Mouse (Mus musculus): Measurements from ENCODE around the gene Gm20696. TPM values are rescaled to one million over a fixed set of nuclear protein-coding genes. Genes with fewer than 3 reads are reported as not detected.

Gm20696 gene
- total RNA-seq, 2 experiments from 2014 or later, result 1.2 to 1.3 TPM

DNA sequence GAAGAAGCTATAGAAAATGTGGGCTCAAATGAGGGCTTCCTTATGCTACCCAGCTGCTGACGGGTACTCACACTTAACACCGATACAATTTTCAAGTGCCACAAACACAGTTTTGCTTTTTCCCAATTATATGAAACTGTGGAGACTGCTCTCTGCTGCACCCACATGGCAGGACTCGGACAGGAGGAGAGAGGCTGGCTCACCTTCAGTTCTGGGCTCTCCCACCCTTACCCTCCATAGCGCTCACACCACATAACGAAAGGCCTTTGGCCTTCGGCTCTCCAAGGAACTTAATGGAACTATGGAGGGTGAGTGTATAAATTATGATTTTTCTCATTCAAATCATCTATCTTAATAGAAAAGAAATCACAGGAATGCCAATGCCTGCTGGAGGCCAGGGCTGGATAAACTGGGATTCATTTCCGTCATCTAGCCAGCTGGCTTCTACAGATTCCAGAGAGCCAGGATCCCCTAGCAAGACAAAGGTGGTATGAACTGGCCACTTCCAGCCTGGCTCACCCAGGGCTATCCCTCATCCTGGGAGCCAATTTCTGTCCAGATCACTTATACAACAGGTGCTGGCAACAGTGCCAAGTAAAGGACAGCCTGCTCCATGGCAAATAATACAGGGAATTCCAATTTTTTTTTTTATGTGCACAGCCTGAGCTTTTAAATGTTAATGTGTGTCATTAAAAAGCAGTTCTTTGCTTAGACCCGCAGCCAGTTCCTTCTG is 36.7 kb downstream of the Gm20696 start:
- Histone ChIP-seq H3K4me3 (no peak overlapping the region), H3K27ac (no peak overlapping the region)
- DNase-seq, result no peak
- peak; percentile 13; the same call in 1 of the 2 replicates for TF ChIP-seq CTCF (IDR thresholded peaks at IDR 0.05)
- intact Hi-C loops (cut with DNase I), result no loop called here

DNA sequence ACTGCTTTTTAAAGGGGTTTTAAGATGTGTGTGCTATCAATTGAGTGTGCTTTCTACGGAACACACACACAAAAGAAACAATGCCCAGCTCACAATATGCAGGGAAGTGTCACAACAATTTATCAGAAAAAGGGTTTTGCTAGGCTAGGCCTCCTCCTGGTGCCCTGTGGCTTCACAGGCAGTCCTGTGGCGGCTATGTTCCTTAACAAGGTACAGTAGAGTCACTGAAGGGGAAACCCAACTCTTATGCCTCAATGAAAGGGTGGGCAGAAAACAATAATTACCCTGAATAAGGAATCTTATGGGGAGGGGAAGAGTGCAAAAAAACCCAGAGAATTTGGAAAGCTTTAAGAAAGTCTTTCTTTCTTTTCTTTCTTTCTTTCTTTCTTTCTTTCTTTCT is 40.2 kb downstream of the Gm20696 start:
- H3K27ac ChIP-seq, result no peak overlapping the region
- H3K4me3 ChIP-seq, result no peak overlapping the region
- intact Hi-C loops (cut with DNase I), result no loop called here
- no peak for TF ChIP-seq CTCF (IDR thresholded peaks at IDR 0.05)
- no peak for DNase-seq

DNA sequence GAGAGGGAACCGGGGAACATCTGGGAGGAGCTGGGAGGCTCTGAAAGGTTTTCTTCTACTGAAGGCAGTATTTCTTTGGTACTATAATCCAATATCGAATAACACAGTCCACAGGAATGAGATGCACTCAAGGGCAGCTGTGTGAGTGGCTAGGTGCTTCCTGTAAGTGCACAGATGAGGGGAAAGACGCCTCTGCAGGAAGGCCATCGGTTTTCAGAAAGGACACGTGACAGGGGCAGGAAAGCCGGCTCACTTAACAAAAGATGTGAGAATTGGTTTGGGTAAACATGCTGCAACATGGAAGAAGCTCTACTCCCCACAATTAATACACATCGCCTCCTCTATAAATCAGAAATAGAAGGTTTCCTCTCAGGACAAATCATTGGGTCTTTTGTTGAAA is 40.8 kb downstream of the Gm20696 start:
- intact Hi-C loops (cut with DNase I), result no loop called here
- Histone ChIP-seq H3K4me3 (no peak overlapping the region), H3K27ac (no peak overlapping the region)
- DNase-seq, result no peak
- TF ChIP-seq CTCF (IDR thresholded peaks at IDR 0.05), result no peak

DNA sequence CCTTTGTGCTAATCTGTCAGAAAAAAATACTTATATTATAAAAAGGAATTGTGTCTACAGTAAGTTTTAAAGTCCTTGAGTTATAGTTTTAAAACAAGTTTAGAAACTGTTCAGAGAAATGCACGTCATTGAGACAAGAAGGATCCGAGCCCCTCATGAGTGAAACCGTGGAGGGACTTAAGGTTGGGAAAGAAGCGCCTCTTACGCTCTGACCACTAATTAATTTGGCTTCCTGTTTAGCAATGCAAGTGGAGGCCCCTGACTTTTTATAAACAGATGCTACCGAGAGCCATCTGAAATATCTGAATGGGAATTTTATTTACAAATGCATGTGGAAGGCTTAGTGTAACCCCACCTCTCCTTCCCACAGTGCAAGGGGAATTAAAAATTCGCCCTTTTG is 41.3 kb downstream of the Gm20696 start:
- H3K27ac ChIP-seq, result no peak overlapping the region
- no peak overlapping the region for H3K4me3 ChIP-seq
- intact Hi-C loops (cut with DNase I), result no loop called here
- no peak for TF ChIP-seq CTCF (IDR thresholded peaks at IDR 0.05)
- no peak for DNase-seq

DNA sequence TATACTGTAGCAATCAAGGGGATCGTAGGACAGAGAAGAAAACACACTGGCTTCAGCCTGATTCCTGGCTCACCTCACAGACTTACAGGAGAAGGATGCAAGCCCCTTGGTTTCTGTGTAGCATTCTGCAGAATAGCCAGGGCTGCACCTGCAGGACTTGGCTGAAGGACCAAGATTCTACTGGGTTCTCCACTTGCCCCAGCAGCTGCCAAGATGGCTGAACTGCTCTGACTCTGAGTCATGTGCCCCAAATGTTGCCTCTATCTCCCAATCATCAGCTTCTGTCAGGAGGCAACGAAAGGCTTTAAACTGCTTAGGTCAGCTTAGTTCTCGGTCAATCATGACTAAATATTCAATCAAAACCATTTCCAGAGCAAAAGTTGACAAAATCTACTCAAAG is 42.1 kb downstream of the Gm20696 start:
- TF ChIP-seq CTCF (IDR thresholded peaks at IDR 0.05), result no peak
- Histone ChIP-seq H3K27ac (no peak overlapping the region), H3K4me3 (no peak overlapping the region)
- no peak for DNase-seq
- intact Hi-C loops (cut with DNase I), result no loop called here

DNA sequence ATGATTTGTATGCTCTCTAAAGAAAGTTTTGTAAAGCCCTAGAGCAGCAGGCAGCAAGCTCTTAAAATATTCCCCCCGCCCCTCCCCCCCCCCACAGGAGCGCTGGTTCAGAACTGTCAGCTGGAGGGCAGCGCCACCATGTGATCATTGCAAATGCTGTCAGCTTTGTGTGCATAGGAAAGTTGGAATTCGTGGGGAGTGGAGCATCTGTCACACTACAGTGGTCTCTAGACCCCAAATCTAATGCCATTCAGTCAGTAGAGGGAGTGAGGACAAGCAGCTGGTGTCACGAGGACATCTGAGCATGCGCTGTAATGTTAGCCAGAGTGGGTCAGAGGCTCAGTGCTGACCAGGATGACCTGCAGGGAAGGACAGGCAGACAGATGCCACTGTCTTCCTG is 43.0 kb downstream of the Gm20696 start:
- intact Hi-C loops (cut with DNase I), result no loop called here
- peak; percentile 54 for DNase-seq

DNA sequence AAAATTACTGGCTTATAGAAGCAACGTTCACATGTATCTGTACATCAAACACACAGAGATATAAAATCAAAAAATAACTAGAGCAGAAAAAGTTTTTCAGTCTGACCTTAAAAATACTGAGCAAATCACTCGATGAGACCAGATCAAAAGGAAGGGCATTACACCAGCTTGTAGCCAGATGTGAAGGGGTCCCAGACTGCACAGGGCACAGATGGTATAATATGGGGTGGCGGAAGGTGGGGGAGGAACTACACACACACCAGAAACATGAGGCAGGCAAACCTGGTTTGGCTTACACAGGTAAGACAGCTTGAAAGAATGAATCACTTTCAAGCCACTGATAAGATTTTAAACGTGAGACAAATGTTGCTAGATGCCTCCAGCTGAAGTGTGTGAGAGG is 45.4 kb downstream of the Gm20696 start:
- Histone ChIP-seq H3K4me3 (no peak overlapping the region), H3K27ac (no peak overlapping the region)
- intact Hi-C loops (cut with DNase I), result no loop called here
- TF ChIP-seq CTCF (IDR thresholded peaks at IDR 0.05), result no peak
- no peak for DNase-seq

More for the DNA sequence above, 43.0 kb downstream of the Gm20696 start:
- H3K4me3 ChIP-seq, result no peak overlapping the region
- H3K27ac ChIP-seq, result no peak overlapping the region
- TF ChIP-seq CTCF (IDR thresholded peaks at IDR 0.05), result peak; percentile 58

DNA sequence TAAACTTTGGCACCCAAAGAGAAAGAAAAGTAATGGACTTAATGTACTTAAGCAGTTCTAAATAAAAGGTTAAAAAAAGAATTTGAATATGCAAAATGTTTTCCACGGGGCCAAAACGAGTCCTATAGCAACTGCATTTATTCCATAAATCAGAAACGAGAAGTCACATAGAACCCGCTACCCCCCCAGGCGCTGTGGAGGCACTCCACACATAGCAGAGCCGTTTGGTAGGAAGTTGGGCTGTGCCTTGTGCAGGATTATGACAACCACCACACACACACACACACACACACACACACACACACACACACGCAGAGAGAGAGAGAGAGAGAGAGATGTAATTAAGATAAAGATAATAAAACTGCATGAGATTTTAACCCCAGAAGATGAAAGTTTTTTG is 46.1 kb downstream of the Gm20696 start:
- TF ChIP-seq CTCF (IDR thresholded peaks at IDR 0.05), result no peak
- H3K4me3 ChIP-seq, result no peak overlapping the region
- intact Hi-C loops (cut with DNase I), result no loop called here
- DNase-seq, result no peak
- no peak overlapping the region for H3K27ac ChIP-seq

DNA sequence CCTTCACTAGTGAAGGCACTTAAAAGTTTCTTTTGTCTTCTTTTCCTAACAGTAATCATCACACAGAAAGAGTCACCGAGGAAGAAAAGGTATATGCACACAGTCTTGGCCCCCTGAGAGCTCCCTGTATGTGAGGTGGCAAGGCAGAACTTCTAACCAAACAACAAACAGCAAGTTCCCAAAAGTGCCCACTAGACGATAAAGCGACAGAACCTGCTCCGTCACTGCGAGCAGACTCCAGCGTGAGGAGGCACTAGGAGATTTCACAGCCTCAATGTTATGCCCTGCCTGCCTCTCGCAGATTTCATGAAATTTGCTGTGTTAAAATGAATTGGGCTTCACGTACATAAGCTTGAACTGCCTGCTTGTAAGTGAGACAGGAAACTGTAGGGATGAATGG is 46.6 kb downstream of the Gm20696 start:
- no peak for TF ChIP-seq CTCF (IDR thresholded peaks at IDR 0.05)
- Histone ChIP-seq H3K4me3 (no peak overlapping the region), H3K27ac (no peak overlapping the region)
- DNase-seq, result no peak
- intact Hi-C loops (cut with DNase I), result no loop called here

DNA sequence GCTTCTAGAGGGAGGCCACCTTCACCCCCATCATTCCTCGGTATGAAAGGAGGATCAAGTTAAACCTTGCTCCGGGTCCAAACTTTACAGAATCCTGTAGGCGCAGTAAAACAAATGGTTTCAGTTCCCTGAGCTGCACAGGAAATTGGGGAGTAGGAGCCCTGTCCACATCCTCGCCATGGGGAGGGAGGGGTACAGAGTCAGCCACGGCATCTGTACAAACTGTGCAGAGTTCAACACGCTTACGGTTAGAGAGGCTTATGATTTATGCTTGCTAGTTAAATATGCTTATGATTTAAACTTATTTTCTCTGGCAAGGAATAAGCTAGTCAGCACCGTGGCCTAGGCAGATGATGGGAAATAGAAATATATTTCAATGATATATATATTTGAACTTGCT is 47.1 kb downstream of the Gm20696 start:
- H3K27ac ChIP-seq, result no peak overlapping the region
- no peak overlapping the region for H3K4me3 ChIP-seq
- intact Hi-C loops (cut with DNase I), result no loop called here
- no peak for DNase-seq
- no peak for TF ChIP-seq CTCF (IDR thresholded peaks at IDR 0.05)

DNA sequence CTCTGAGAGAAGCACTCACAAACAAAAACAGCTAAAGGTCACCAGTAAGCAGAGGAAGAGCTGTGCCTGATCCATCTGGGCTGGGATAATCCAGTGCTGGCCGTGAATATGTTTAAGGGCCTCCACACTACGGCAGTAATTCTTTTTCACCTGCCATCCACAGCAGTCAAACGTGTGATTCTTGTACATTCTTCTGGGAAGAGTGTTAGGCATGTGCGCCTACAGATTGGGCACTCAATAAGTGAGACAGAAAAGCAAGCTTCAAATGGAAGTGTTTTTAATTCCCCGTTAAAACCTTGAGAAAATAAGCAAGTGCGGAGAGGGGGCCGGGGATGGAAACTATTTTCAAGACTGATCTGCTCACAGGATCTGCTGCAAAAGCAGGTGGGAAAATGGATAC is 48.7 kb downstream of the Gm20696 start:
- Histone ChIP-seq H3K4me3 (no peak overlapping the region), H3K27ac (no peak overlapping the region)
- no peak for DNase-seq
- intact Hi-C loops (cut with DNase I), result no loop called here
- no peak for TF ChIP-seq CTCF (IDR thresholded peaks at IDR 0.05)

DNA sequence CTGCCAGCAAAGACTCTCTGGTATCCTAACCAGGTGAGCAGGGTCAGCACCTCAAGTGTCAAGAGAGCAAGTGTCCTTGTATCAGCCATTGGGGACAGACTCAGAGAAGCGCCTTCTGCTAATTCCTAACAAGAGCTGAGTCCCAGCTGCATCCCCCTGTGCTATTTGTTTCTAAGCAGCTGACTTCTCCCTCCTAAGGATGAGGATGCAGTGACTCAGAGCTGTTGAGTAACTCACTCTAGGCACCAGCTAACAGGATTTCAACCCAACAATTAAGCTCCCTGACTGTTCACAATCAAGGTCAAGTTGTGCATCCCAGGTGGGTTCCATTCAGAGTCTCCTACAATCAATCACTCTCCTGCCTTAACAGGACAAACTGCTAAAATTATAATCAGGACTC is 49.2 kb downstream of the Gm20696 start:
- Histone ChIP-seq H3K27ac (no peak overlapping the region), H3K4me3 (no peak overlapping the region)
- DNase-seq, result no peak
- TF ChIP-seq CTCF (IDR thresholded peaks at IDR 0.05), result no peak
- intact Hi-C loops (cut with DNase I), result no loop called here

DNA sequence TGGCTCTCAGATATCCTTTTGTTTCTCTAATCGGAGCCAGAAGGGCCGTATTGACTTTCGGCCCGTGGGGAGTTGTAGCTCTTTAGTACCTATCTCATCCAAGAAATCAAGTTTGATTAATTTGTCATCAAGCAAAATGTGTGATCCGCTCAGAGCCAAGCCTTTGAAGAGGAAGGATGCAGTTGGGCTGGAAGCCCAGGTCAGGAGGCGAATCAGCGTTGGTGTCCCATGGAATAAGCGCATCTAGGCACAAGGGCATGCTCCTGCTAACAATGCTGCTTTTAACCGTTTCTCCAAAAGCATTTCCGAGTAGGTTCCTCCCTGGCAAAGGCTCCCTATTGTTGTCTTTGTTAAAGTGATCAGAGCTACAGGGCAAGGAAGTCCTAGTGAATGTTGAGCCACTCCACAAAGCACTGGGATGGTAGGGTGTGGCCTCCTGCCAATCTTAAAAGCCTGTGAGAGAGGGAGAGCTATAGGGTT is 51.3 kb downstream of the Gm20696 start:
- intact Hi-C loops (cut with DNase I), result no loop called here
- no peak for TF ChIP-seq CTCF (IDR thresholded peaks at IDR 0.05)
- no peak overlapping the region for H3K4me3 ChIP-seq
- no peak for DNase-seq
- no peak overlapping the region for H3K27ac ChIP-seq

DNA sequence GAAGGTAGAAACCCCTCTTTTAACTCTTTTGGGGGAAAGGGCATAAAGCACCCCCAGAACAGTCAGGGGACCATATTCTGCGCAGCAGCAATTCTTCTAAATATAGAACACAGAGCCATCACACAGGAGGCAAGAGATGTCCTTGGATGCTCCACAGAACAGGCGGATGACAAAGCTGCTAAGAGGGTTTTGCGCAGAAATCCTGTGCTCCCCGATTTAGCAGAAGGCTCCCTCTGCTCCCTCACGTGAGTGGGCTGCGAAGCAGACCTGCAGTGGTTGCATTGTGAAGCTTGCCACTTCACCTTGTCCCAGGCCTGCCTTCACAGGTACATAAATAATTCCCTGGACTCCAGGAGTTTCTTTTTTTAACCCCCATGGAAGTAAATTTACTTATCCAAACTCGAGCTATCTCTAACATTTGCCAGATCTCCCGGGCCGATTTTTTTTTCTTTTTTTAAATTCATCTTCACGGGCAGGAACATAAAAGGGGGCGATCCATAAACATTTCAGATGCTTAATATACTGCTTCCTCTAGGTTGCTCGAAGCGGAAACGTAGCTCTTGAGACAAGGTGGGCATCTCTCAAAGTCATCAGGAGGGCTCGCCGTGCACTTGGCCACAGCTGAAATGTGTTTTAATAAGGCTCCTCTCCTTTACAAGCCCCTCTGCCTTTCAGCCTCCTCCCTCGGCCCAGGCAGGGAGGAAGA is 51.9 kb downstream of the Gm20696 start:
- no peak overlapping the region for H3K27ac ChIP-seq
- H3K4me3 ChIP-seq, result no peak overlapping the region
- intact Hi-C loops (cut with DNase I), result no loop called here
- TF ChIP-seq CTCF (IDR thresholded peaks at IDR 0.05), result no peak
- DNase-seq, result no peak
